Mouse (Mus musculus): ENCODE measurements at regions not wholly inside any gene's neighbourhood (a gene's known extent, or its start where the extent isn't known, plus 50 kb on each side); places are given as distances from the start of the nearest gene placed in this dataset.

- no peaks in the 10 kb centered on the region for H3K27me3 ChIP-seq (ENCODE audit: control insufficient read depth in 1 of 2, insufficient read depth in 2 of 2, low read length in 2 of 2)
These were observed 695.0 kb downstream of the Crisp4 start for GRCm38 (mm10) chr1:17450715-17451114.

GRCm38 (mm10) chr1:17450295-17450694 lies 695.4 kb downstream of the Crisp4 start:
- Histone ChIP-seq H3K36me3 (ENCODE audit: control insufficient read depth in 1 of 2, insufficient read depth in 2 of 2, low read length in 2 of 2) (no peaks in the 10 kb centered on the region), H3K9me3 (replicated peaks; ENCODE audit: insufficient read depth, low read length) (no peaks in the 10 kb centered on the region)

More at GRCm38 (mm10) chr1:17450715-17451114, 695.0 kb downstream of the Crisp4 start:
- no peak overlapping the region for H3K4me3 ChIP-seq (ENCODE audit: control insufficient read depth in 1 of 2, insufficient read depth in 1 of 2, low read depth in 2 of 2, low read length in 2 of 2)
- H3K9ac ChIP-seq (ENCODE audit: control insufficient read depth, low read depth, low read length, poor library complexity, severe bottlenecking), result no peak overlapping the region
- TF ChIP-seq JUND (IDR thresholded peaks at IDR 0.05; ENCODE audit: low read depth, low read length), result no peak
- TF ChIP-seq POLR2AphosphoS5 (IDR thresholded peaks at IDR 0.05; ENCODE audit: borderline replicate concordance, low read depth, low read length), result no peak
- TF ChIP-seq USF1 (IDR thresholded peaks at IDR 0.05; ENCODE audit: low read depth, low read length), result no peak
- TF ChIP-seq CTCF (IDR thresholded peaks at IDR 0.05 in 2 of 3, conservative IDR thresholded peaks at IDR 0.05 in 1 of 3; ENCODE audit: control insufficient read depth in 1 of 3, insufficient read depth in 1 of 3, low read depth in 2 of 3, low read length in 3 of 3, poor library complexity in 1 of 3, severe bottlenecking in 1 of 3), result no peak
- no peak for TF ChIP-seq TCF12 (IDR thresholded peaks at IDR 0.05; ENCODE audit: low read depth, low read length)
- no peak for TF ChIP-seq SIN3A (IDR thresholded peaks at IDR 0.05; ENCODE audit: low read length)
- TF ChIP-seq MAFK (IDR thresholded peaks at IDR 0.05; ENCODE audit: borderline replicate concordance, low read depth, low read length), result no peak
- no peak for TF ChIP-seq SMC3 (IDR thresholded peaks at IDR 0.05; ENCODE audit: low read depth, low read length)
- TF ChIP-seq ZKSCAN1 (IDR thresholded peaks at IDR 0.05; ENCODE audit: low read depth, low read length), result no peak
- no peak for TF ChIP-seq MAX (IDR thresholded peaks at IDR 0.05; ENCODE audit: low read length)
- no peak for TF ChIP-seq EP300 (IDR thresholded peaks at IDR 0.05; ENCODE audit: low read depth in 1 of 2, low read length in 2 of 2)
- TF ChIP-seq HCFC1 (IDR thresholded peaks at IDR 0.05; ENCODE audit: low read depth, low read length), result no peak
- no peak for TF ChIP-seq RCOR1 (IDR thresholded peaks at IDR 0.05; ENCODE audit: low read depth, low read length)
- no peak for TF ChIP-seq NRF1 (IDR thresholded peaks at IDR 0.05; ENCODE audit: insufficient read depth, low read depth, low read length, poor library complexity, severe bottlenecking)
- TF ChIP-seq MXI1 (IDR thresholded peaks at IDR 0.05; ENCODE audit: low read depth, low read length), result no peak
- no peak for TF ChIP-seq USF2 (IDR thresholded peaks at IDR 0.05; ENCODE audit: borderline replicate concordance in 1 of 2, insufficient read depth in 1 of 2, low read depth in 1 of 2, low read length in 2 of 2)
- TF ChIP-seq E2F4 (IDR thresholded peaks at IDR 0.05; ENCODE audit: borderline replicate concordance, low read depth, low read length), result no peak
- TF ChIP-seq UBTF (IDR thresholded peaks at IDR 0.05; ENCODE audit: borderline replicate concordance, insufficient read depth, low read depth, low read length), result no peak
- TF ChIP-seq TAL1 (IDR thresholded peaks at IDR 0.05; ENCODE audit: low read length), result no peak
- TF ChIP-seq POLR2AphosphoS2 (IDR thresholded peaks at IDR 0.05; ENCODE audit: low read length), result no peak
- H3K79me2 ChIP-seq (ENCODE audit: control insufficient read depth, insufficient read depth, low read length, poor library complexity), result no peaks in the 10 kb centered on the region
- no peak for DNase-seq (ENCODE audit: low read depth, low spot score)
- no peaks in the 10 kb centered on the region for H3K4me1 ChIP-seq (ENCODE audit: control insufficient read depth in 1 of 2, insufficient read depth in 2 of 2, low read length in 2 of 2)
- H3K9me3 ChIP-seq (replicated peaks; ENCODE audit: insufficient read depth, low read length), result no peaks in the 10 kb centered on the region
- no peak overlapping the region for H3K27ac ChIP-seq (ENCODE audit: control insufficient read depth, low read depth, low read length)
- no peaks in the 10 kb centered on the region for H3K36me3 ChIP-seq (ENCODE audit: control insufficient read depth in 1 of 2, insufficient read depth in 2 of 2, low read length in 2 of 2)

More at GRCm38 (mm10) chr1:17450295-17450694, 695.4 kb downstream of the Crisp4 start:
- Histone ChIP-seq H3K4me3 (ENCODE audit: control insufficient read depth in 1 of 2, insufficient read depth in 1 of 2, low read depth in 2 of 2, low read length in 2 of 2) (no peak overlapping the region), H3K4me1 (ENCODE audit: control insufficient read depth in 1 of 2, insufficient read depth in 2 of 2, low read length in 2 of 2) (no peaks in the 10 kb centered on the region), H3K27ac (ENCODE audit: control insufficient read depth, low read depth, low read length) (no peak overlapping the region), H3K27me3 (ENCODE audit: control insufficient read depth in 1 of 2, insufficient read depth in 2 of 2, low read length in 2 of 2) (no peaks in the 10 kb centered on the region), H3K79me2 (ENCODE audit: control insufficient read depth, insufficient read depth, low read length, poor library complexity) (no peaks in the 10 kb centered on the region), H3K9ac (ENCODE audit: control insufficient read depth, low read depth, low read length, poor library complexity, severe bottlenecking) (no peak overlapping the region)
- DNase-seq (ENCODE audit: low read depth, low spot score), result no peak
- no peak for TF ChIP-seq CTCF (IDR thresholded peaks at IDR 0.05 in 2 of 3, conservative IDR thresholded peaks at IDR 0.05 in 1 of 3; ENCODE audit: control insufficient read depth in 1 of 3, insufficient read depth in 1 of 3, low read depth in 2 of 3, low read length in 3 of 3, poor library complexity in 1 of 3, severe bottlenecking in 1 of 3)
- TF ChIP-seq RCOR1 (IDR thresholded peaks at IDR 0.05; ENCODE audit: low read depth, low read length), result no peak
- no peak for TF ChIP-seq ZC3H11A (IDR thresholded peaks at IDR 0.05; ENCODE audit: low read depth, low read length)
